32 mouse cellular contexts compared by ENCODE assay signal in genomic region chr9:101924829-101925228, GRCm38 (mm10).
"Had no signal": no experiment of that assay in that cellular context is flagged by ENCODE, and none has a peak within 500 bp of the region (broad histone marks: within the 10 kb centered on the region; RNA-seq: fewer than 3 reads in every experiment).

No protein-coding gene starts in this region.

- H3K4me3 ChIP-seq: left cerebral cortex, adult 2 months; limb, embryonic 10.5 days; limb, embryonic 12.5 days; limb, embryonic 13.5 days; limb, embryonic 15.5 days; liver, embryonic 12.5 days; liver, embryonic 13.5 days; liver, embryonic 15.5 days; lung, embryonic 15.5 days; megakaryocyte, embryonic 14.5 days; midbrain, embryonic 10.5 days; midbrain, embryonic 12.5 days; midbrain, embryonic 13.5 days; midbrain, embryonic 15.5 days; myocyte had no signal

- H3K9ac ChIP-seq: limb, embryonic 12.5 days; limb, embryonic 13.5 days; limb, embryonic 15.5 days; liver, embryonic 12.5 days; liver, embryonic 13.5 days; liver, embryonic 14.5 days; liver, embryonic 15.5 days; liver, postnatal 0 days; lung, embryonic 14.5 days; lung, embryonic 15.5 days; midbrain, embryonic 12.5 days; midbrain, embryonic 13.5 days; midbrain, embryonic 15.5 days had no signal

- H3K4me2 ChIP-seq: limb, embryonic 12.5 days; limb, embryonic 13.5 days; limb, embryonic 15.5 days; liver, embryonic 11.5 days; liver, embryonic 12.5 days; liver, embryonic 13.5 days; liver, embryonic 15.5 days; lung, embryonic 14.5 days; lung, embryonic 15.5 days; midbrain, embryonic 11.5 days; midbrain, embryonic 12.5 days; midbrain, embryonic 13.5 days; midbrain, embryonic 15.5 days had no signal

- H3K27me3 ChIP-seq: limb, embryonic 12.5 days; limb, embryonic 13.5 days; limb, embryonic 15.5 days; liver, embryonic 12.5 days; liver, embryonic 13.5 days; liver, embryonic 15.5 days; lung, embryonic 15.5 days; midbrain, embryonic 12.5 days; midbrain, embryonic 13.5 days; midbrain, embryonic 15.5 days had no signal

- H3K4me1 ChIP-seq: limb, embryonic 10.5 days; limb, embryonic 12.5 days; limb, embryonic 13.5 days; limb, embryonic 15.5 days; liver, embryonic 12.5 days; liver, embryonic 13.5 days; liver, embryonic 15.5 days; megakaryocyte, embryonic 14.5 days; midbrain, embryonic 12.5 days; midbrain, embryonic 15.5 days had no signal

- H3K9me3 ChIP-seq: limb, embryonic 10.5 days; limb, embryonic 12.5 days; limb, embryonic 13.5 days; limb, embryonic 15.5 days; liver, embryonic 12.5 days; liver, embryonic 13.5 days; liver, embryonic 15.5 days; lung, embryonic 15.5 days; megakaryocyte, embryonic 14.5 days; midbrain, embryonic 10.5 days; midbrain, embryonic 12.5 days; midbrain, embryonic 13.5 days; midbrain, embryonic 15.5 days had no signal

- H3K36me3 ChIP-seq: limb, embryonic 10.5 days; limb, embryonic 12.5 days; limb, embryonic 13.5 days; limb, embryonic 15.5 days; liver, embryonic 12.5 days; liver, embryonic 13.5 days; liver, embryonic 15.5 days; lung, embryonic 15.5 days; midbrain, embryonic 15.5 days had no signal

- DNase-seq: left cerebral cortex, postnatal 4 days; liver; liver, embryonic 13.5 days; liver, postnatal 0 days; lung, adult 18-20 months; lung, adult 2 months; lung, embryonic 14.5 days; lung, postnatal 10 days; lung, postnatal 14 days; lung, postnatal 36 days; lung, postnatal 4 days; midbrain, embryonic 14.5 days had no signal

- ATAC-seq: liver, embryonic 12.5 days; liver, postnatal 0 days; lung, postnatal 0 days; midbrain, embryonic 13.5 days; midbrain, embryonic 15.5 days; midbrain, embryonic 16.5 days had no signal

- H3K27ac ChIP-seq: left cerebral cortex, adult 2 months; limb, embryonic 10.5 days; limb, embryonic 12.5 days; limb, embryonic 13.5 days; limb, embryonic 15.5 days; liver, embryonic 12.5 days; liver, embryonic 13.5 days; liver, embryonic 14.5 days; liver, embryonic 15.5 days; lung, embryonic 15.5 days; macrophage; midbrain, embryonic 10.5 days; midbrain, embryonic 12.5 days; midbrain, embryonic 13.5 days; midbrain, embryonic 15.5 days had no signal
